13 mouse cellular contexts compared by ENCODE assay signal in the genomic region with DNA sequence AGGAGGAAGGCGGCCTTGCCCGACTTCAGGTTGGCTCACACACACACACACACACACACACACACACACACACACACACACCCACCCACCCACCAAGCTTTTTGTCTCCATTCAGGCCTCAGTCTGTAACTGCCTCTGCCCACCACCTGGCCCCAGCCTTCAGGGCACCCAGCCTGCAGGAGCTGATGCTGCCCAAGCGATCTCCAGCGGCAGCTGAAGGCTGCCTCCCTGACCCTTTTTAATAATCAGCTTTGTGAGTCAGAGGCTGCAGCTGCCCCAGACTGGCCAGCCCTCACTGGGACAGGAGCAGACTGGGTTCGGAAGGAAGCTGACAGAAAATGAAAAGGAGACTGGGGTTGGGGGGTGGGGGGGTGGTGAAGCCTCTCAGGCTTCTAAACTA. TPM values are rescaled to one million over a fixed set of nuclear protein-coding genes. Genes with fewer than 3 reads are reported as not detected.
A peak's percentile ranks its signal among the peaks of the same experiment; 100 is the strongest.
DNase-seq lines count a peak whose midpoint lies in the region; ATAC-seq lines count a peak whose summit lies in the region.
"Had no signal": no experiment of that assay in that cellular context is flagged by ENCODE, and none has a peak within 500 bp of the region (broad histone marks: within the 10 kb centered on the region; RNA-seq: fewer than 3 reads in every experiment).

No protein-coding gene starts in this region.

- peaks cover 55% of the 10 kb centered on the region for H3K4me1 ChIP-seq in forebrain, embryonic 12.5 days
- H3K4me1 ChIP-seq in forebrain, embryonic 15.5 days = peaks cover 21% of the 10 kb centered on the region
- peaks cover 42% of the 10 kb centered on the region for H3K4me1 ChIP-seq in lung, embryonic 15.5 days
- peaks cover 47% of the 10 kb centered on the region for H3K4me1 ChIP-seq in hindbrain, embryonic 15.5 days (replicated peaks)
- peaks cover 20% of the 10 kb centered on the region for H3K4me1 ChIP-seq in neural tube, embryonic 14.5 days (ENCODE audit: control insufficient read depth, insufficient read depth, low read length)

- WGBS in forebrain, embryonic 12.5 days = 40% methylated on average over 5 of the region's 5 CpGs
- WGBS in forebrain, embryonic 15.5 days = 57% methylated on average over 5 of the region's 5 CpGs
- 76% methylated on average over 5 of the region's 5 CpGs for WGBS in lung, embryonic 15.5 days
- WGBS in hindbrain, embryonic 15.5 days = 27% methylated on average over 5 of the region's 5 CpGs
- WGBS in neural tube, embryonic 14.5 days = 21% methylated on average over 4 of the region's 5 CpGs

- no peak overlapping the region for H3K9ac ChIP-seq in forebrain, embryonic 12.5 days
- H3K9ac ChIP-seq in forebrain, embryonic 15.5 days (replicated peaks) = no peak overlapping the region
- H3K9ac ChIP-seq in lung, embryonic 15.5 days = no peak overlapping the region
- H3K9ac ChIP-seq in hindbrain, embryonic 15.5 days = no peak overlapping the region
- 0 out of 2 replicates have a peak overlapping the region, but pooled peaks have one; percentile 32 for H3K9ac ChIP-seq in neural tube, embryonic 14.5 days (replicated peaks; ENCODE audit: low read depth, low read length)
- H3K9ac ChIP-seq: embryonic facial prominence, embryonic 15.5 days; liver, embryonic 15.5 days had no signal

- no peak overlapping the region for H3K4me3 ChIP-seq in forebrain, embryonic 12.5 days (replicated peaks)
- H3K4me3 ChIP-seq in forebrain, embryonic 15.5 days = no peak overlapping the region
- H3K4me3 ChIP-seq in lung, embryonic 15.5 days = no peak overlapping the region
- H3K4me3 ChIP-seq in hindbrain, embryonic 15.5 days = peak overlapping the region; percentile 8; the same call in 1 of the 2 replicates
- H3K4me3 ChIP-seq in neural tube, embryonic 14.5 days (ENCODE audit: low read depth, low read length) = peak overlapping the region; percentile 9; the same call in 1 of the 2 replicates
- H3K4me3 ChIP-seq: embryonic facial prominence, embryonic 15.5 days; liver, embryonic 15.5 days had no signal

- H3K36me3 ChIP-seq in forebrain, embryonic 12.5 days (replicated peaks) = no peaks in the 10 kb centered on the region
- no peaks in the 10 kb centered on the region for H3K36me3 ChIP-seq in forebrain, embryonic 15.5 days
- no peaks in the 10 kb centered on the region for H3K36me3 ChIP-seq in lung, embryonic 15.5 days
- H3K36me3 ChIP-seq in hindbrain, embryonic 15.5 days = no peaks in the 10 kb centered on the region
- no peaks in the 10 kb centered on the region for H3K36me3 ChIP-seq in neural tube, embryonic 14.5 days (ENCODE audit: control insufficient read depth, insufficient read depth, low read length)
- H3K36me3 ChIP-seq: embryonic facial prominence, embryonic 15.5 days; liver, embryonic 15.5 days had no signal

- peak overlapping the region; percentile 59 for H3K27ac ChIP-seq in forebrain, embryonic 12.5 days
- H3K27ac ChIP-seq in forebrain, embryonic 15.5 days (replicated peaks) = no peak overlapping the region
- 0 out of 2 replicates have a peak overlapping the region, but pooled peaks have one; percentile 8 for H3K27ac ChIP-seq in lung, embryonic 15.5 days
- H3K27ac ChIP-seq in hindbrain, embryonic 15.5 days (replicated peaks) = peak overlapping the region; percentile 31; the same call in 1 of the 2 replicates
- H3K27ac ChIP-seq in neural tube, embryonic 14.5 days (ENCODE audit: low read depth, low read length) = peak overlapping the region; percentile 57
- H3K27ac ChIP-seq: embryonic facial prominence, embryonic 15.5 days; liver, embryonic 15.5 days had no signal

- no peak for ATAC-seq in forebrain, embryonic 12.5 days (ENCODE audit: low FRiP score)
- ATAC-seq in forebrain, embryonic 15.5 days (replicated peaks) = no peak
- no peak for ATAC-seq in lung, embryonic 15.5 days (ENCODE audit: borderline replicate concordance, extremely low read depth, low FRiP score, low TSS enrichment)
- no peak for ATAC-seq in hindbrain, embryonic 15.5 days (ENCODE audit: low FRiP score, low read depth)
- 0 out of 2 replicates have a peak, but pooled peaks have one; percentile 7 for ATAC-seq in neural tube, embryonic 14.5 days (ENCODE audit: low read depth)

- peaks cover 6% of the 10 kb centered on the region; the same call in 1 of the 2 replicates for H3K27me3 ChIP-seq in forebrain, embryonic 12.5 days
- no peaks in the 10 kb centered on the region for H3K27me3 ChIP-seq in forebrain, embryonic 15.5 days
- H3K27me3 ChIP-seq in lung, embryonic 15.5 days = no peaks in the 10 kb centered on the region
- no peaks in the 10 kb centered on the region for H3K27me3 ChIP-seq in hindbrain, embryonic 15.5 days
- H3K27me3 ChIP-seq in neural tube, embryonic 14.5 days (ENCODE audit: control insufficient read depth, insufficient read depth, low read length) = no peaks in the 10 kb centered on the region
- H3K27me3 ChIP-seq: embryonic facial prominence, embryonic 15.5 days had no signal

- no peaks in the 10 kb centered on the region for H3K9me3 ChIP-seq in forebrain, embryonic 12.5 days
- H3K9me3 ChIP-seq in forebrain, embryonic 15.5 days = no peaks in the 10 kb centered on the region
- H3K9me3 ChIP-seq in lung, embryonic 15.5 days = no peaks in the 10 kb centered on the region
- no peaks in the 10 kb centered on the region for H3K9me3 ChIP-seq in hindbrain, embryonic 15.5 days
- H3K9me3 ChIP-seq in neural tube, embryonic 14.5 days (ENCODE audit: control insufficient read depth, low read length) = no peaks in the 10 kb centered on the region
- H3K9me3 ChIP-seq: embryonic facial prominence, embryonic 15.5 days; liver, embryonic 15.5 days had no signal

- H3K4me2 ChIP-seq in forebrain, embryonic 12.5 days = peak overlapping the region; percentile 17
- H3K4me2 ChIP-seq in forebrain, embryonic 15.5 days (replicated peaks) = no peak overlapping the region
- peak overlapping the region; percentile 9; the same call in 1 of the 2 replicates for H3K4me2 ChIP-seq in lung, embryonic 15.5 days
- H3K4me2 ChIP-seq in hindbrain, embryonic 15.5 days = peak overlapping the region; percentile 84
- peak overlapping the region; percentile 91 for H3K4me2 ChIP-seq in neural tube, embryonic 14.5 days (ENCODE audit: low read depth, low read length)
- H3K4me2 ChIP-seq: embryonic facial prominence, embryonic 15.5 days; liver, embryonic 15.5 days had no signal

- no peak for DNase-seq in lung, adult 18-20 months
- no peak for DNase-seq in layer of hippocampus, postnatal 14 days (ENCODE audit: low spot score in 2 of 2)
- no peak for DNase-seq in layer of hippocampus, adult 9-10 months (ENCODE audit: low spot score)
- DNase-seq: kidney, postnatal 36 days; right cerebral cortex, adult 18-20 months; thymus, postnatal 25 days had no signal

RNA-seq across cellular contexts. Expression of a gene that starts 2.6 kb away (rescaled TPM):
- 22.5 and 25.9 TPM in 2 replicates for polyA plus RNA-seq in forebrain, embryonic 12.5 days (2016; fragmentation: Nextera tagmentation; extraction: Ambion mirVana)
- polyA plus RNA-seq in forebrain, embryonic 15.5 days (2015; fragmentation: Nextera tagmentation; extraction: Ambion mirVana) = 7.6 and 10.7 TPM in 2 replicates
- polyA plus RNA-seq in lung, embryonic 15.5 days (2015; fragmentation: Nextera tagmentation; extraction: Ambion mirVana) = 18.8 and 19.0 TPM in 2 replicates
- polyA plus RNA-seq in hindbrain, embryonic 15.5 days (2015; fragmentation: Nextera tagmentation; extraction: Ambion mirVana) = 41.5 and 42.8 TPM in 2 replicates
- 29.9 and 40.4 TPM in 2 replicates for polyA plus RNA-seq in neural tube, embryonic 14.5 days (2014; fragmentation: Nextera tagmentation; extraction: Ambion mirVana)
- 10 to 100 TPM; 22.2 to 22.8 TPM for total RNA-seq in layer of hippocampus, postnatal 14 days (2021)

RNA-seq across cellular contexts. Expression of a gene that starts 17.8 kb away (rescaled TPM):
- polyA plus RNA-seq in forebrain, embryonic 12.5 days (2016; fragmentation: Nextera tagmentation; extraction: Ambion mirVana) = 65.5 and 65.8 TPM in 2 replicates
- polyA plus RNA-seq in forebrain, embryonic 15.5 days (2015; fragmentation: Nextera tagmentation; extraction: Ambion mirVana) = 81.9 and 87.5 TPM in 2 replicates
- polyA plus RNA-seq in lung, embryonic 15.5 days (2015; fragmentation: Nextera tagmentation; extraction: Ambion mirVana) = 61.3 and 61.9 TPM in 2 replicates
- 62.1 and 65.0 TPM in 2 replicates for polyA plus RNA-seq in hindbrain, embryonic 15.5 days (2015; fragmentation: Nextera tagmentation; extraction: Ambion mirVana)
- polyA plus RNA-seq in neural tube, embryonic 14.5 days (2014; fragmentation: Nextera tagmentation; extraction: Ambion mirVana) = 67.4 and 73.3 TPM in 2 replicates
- 10 to 100 TPM; 27.3 to 30.0 TPM for total RNA-seq in layer of hippocampus, postnatal 14 days (2021)

RNA-seq across cellular contexts. Expression of a gene that starts 18.0 kb away (rescaled TPM):
- polyA plus RNA-seq in forebrain, embryonic 12.5 days (2016; fragmentation: Nextera tagmentation; extraction: Ambion mirVana) = 87.8 and 93.5 TPM in 2 replicates
- 76.7 and 78.5 TPM in 2 replicates for polyA plus RNA-seq in forebrain, embryonic 15.5 days (2015; fragmentation: Nextera tagmentation; extraction: Ambion mirVana)
- polyA plus RNA-seq in lung, embryonic 15.5 days (2015; fragmentation: Nextera tagmentation; extraction: Ambion mirVana) = 64.2 and 65.7 TPM in 2 replicates
- 70.2 and 72.4 TPM in 2 replicates for polyA plus RNA-seq in hindbrain, embryonic 15.5 days (2015; fragmentation: Nextera tagmentation; extraction: Ambion mirVana)
- polyA plus RNA-seq in neural tube, embryonic 14.5 days (2014; fragmentation: Nextera tagmentation; extraction: Ambion mirVana) = 65.6 and 71.7 TPM in 2 replicates
- total RNA-seq in layer of hippocampus, postnatal 14 days (2021) = 10 to 100 TPM; 28.8 to 29.3 TPM

RNA-seq across cellular contexts. Expression of a gene that starts 27.0 kb away (rescaled TPM):
- 33.7 and 40.2 TPM in 2 replicates for polyA plus RNA-seq in forebrain, embryonic 12.5 days (2016; fragmentation: Nextera tagmentation; extraction: Ambion mirVana)
- 49.8 and 54.9 TPM in 2 replicates for polyA plus RNA-seq in forebrain, embryonic 15.5 days (2015; fragmentation: Nextera tagmentation; extraction: Ambion mirVana)
- polyA plus RNA-seq in lung, embryonic 15.5 days (2015; fragmentation: Nextera tagmentation; extraction: Ambion mirVana) = 30.3 and 30.5 TPM in 2 replicates
- 52.6 and 56.3 TPM in 2 replicates for polyA plus RNA-seq in hindbrain, embryonic 15.5 days (2015; fragmentation: Nextera tagmentation; extraction: Ambion mirVana)
- polyA plus RNA-seq in neural tube, embryonic 14.5 days (2014; fragmentation: Nextera tagmentation; extraction: Ambion mirVana) = 40.6 and 53.9 TPM in 2 replicates
- 10 to 100 TPM; 38.5 to 48.9 TPM for total RNA-seq in layer of hippocampus, postnatal 14 days (2021)

RNA-seq across cellular contexts. Expression of a gene that starts 27.7 kb away (rescaled TPM):
- polyA plus RNA-seq in forebrain, embryonic 12.5 days (2016; fragmentation: Nextera tagmentation; extraction: Ambion mirVana) = 902 and 945 TPM in 2 replicates
- 637 and 680 TPM in 2 replicates for polyA plus RNA-seq in forebrain, embryonic 15.5 days (2015; fragmentation: Nextera tagmentation; extraction: Ambion mirVana)
- polyA plus RNA-seq in lung, embryonic 15.5 days (2015; fragmentation: Nextera tagmentation; extraction: Ambion mirVana) = 857 and 876 TPM in 2 replicates
- 535 and 549 TPM in 2 replicates for polyA plus RNA-seq in hindbrain, embryonic 15.5 days (2015; fragmentation: Nextera tagmentation; extraction: Ambion mirVana)
- 591 and 602 TPM in 2 replicates for polyA plus RNA-seq in neural tube, embryonic 14.5 days (2014; fragmentation: Nextera tagmentation; extraction: Ambion mirVana)
- total RNA-seq in layer of hippocampus, postnatal 14 days (2021) = 100 to 1,000 TPM; 171 to 184 TPM

Comparison
In these comparisons a context has a peak if more than half of its experiments do, and no peak if none do; other contexts are left out.
1. H3K4me3 ChIP-seq: peak in hindbrain, embryonic 15.5 days (single experiment) and neural tube, embryonic 14.5 days (single experiment); none in forebrain, embryonic 12.5 days (single experiment), forebrain, embryonic 15.5 days (single experiment) and lung, embryonic 15.5 days (single experiment).